Mouse (Mus musculus) midbrain, embryonic 15.5 days (tissue): ENCODE data around the gene Fgfr2. TPM values are rescaled to one million over a fixed set of nuclear protein-coding genes. Genes with fewer than 3 reads are reported as not detected.

ENCODE experiments used
- ATAC-seq: fragments of 200-750 bp; cut with Nextera tagmentation; replicated peaks from 2 replicates; pipeline ENCODE4 v1.8.0; 2017; ENCODE audit warnings: moderate TSS enrichment
- H3K27ac ChIP-seq: fragments of 300-500 bp; sonication (generic); 2 replicates; pipeline ENCODE4 v1.5.1; 2015; ENCODE audit warnings: mild to moderate bottlenecking, inconsistent platforms
- H3K27me3 ChIP-seq: fragments of 300-500 bp; sonication (generic); replicated peaks from 2 replicates; pipeline ENCODE4 v1.6.1; 2015; ENCODE audit warnings: inconsistent platforms
- H3K36me3 ChIP-seq: fragments of 300-500 bp; sonication (generic); replicated peaks from 2 replicates; pipeline ENCODE4 v1.6.1; 2015; ENCODE audit warnings: inconsistent platforms
- H3K4me1 ChIP-seq: fragments of 300-500 bp; sonication (generic); 2 replicates; pipeline ENCODE4 v1.6.1; 2015; ENCODE audit warnings: inconsistent platforms
- H3K4me2 ChIP-seq: fragments of 300-500 bp; sonication (generic); 2 replicates; pipeline ENCODE4 v1.6.1; 2015; ENCODE audit warnings: inconsistent platforms, mild to moderate bottlenecking, moderate library complexity
- H3K4me3 ChIP-seq: fragments of 300-500 bp; sonication (generic); 2 replicates; pipeline ENCODE4 v1.5.1; 2015; ENCODE audit warnings: mild to moderate bottlenecking, inconsistent platforms
- H3K9ac ChIP-seq: fragments of 300-500 bp; sonication (generic); 2 replicates; pipeline ENCODE4 v1.6.1; 2015; ENCODE audit warnings: mild to moderate bottlenecking, inconsistent platforms
- H3K9me3 ChIP-seq: fragments of 300-500 bp; sonication (generic); 2 replicates; pipeline ENCODE4 v1.6.1; 2016; ENCODE audit warnings: inconsistent platforms
- WGBS: fragments of 180-500 bp; shearing (Covaris S2); methylation state at CpG from one replicate; pipeline ENCODE4 v1.1.7; 2015; ENCODE audit warnings: mixed read lengths; 5-methylcytosine and 5-hydroxymethylcytosine counted together
- polyA plus RNA-seq: library from polyadenylated mRNA; unstranded; fragments of >200 nt; fragmentation: Nextera tagmentation; extraction: Ambion mirVana; gene quantifications from 2 replicates; pipeline ENCODE4 v1.2.1, GENCODE M21; 2015

Fgfr2 gene
- polyA plus RNA-seq, 1 experiment from 2014 or later: 23.3 TPM

DNA sequence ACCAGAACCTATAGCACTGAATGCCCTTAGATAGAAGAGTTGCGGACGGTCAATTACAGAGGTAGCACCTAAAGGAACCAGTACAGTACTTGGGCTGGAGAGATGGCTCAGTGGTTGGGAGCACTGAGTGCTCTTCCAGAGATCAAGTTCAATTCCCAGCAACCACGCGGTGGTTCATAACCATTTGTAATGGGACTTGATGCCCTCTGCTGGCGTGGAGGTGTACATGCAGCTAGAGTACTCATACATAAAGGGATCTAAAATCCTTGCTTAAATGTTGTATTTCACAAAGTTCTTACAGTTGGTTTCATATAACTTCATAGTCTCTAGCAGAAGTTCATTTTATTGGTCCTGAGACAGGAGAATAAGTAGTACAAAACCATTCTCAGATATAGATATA is 10.4 kb upstream of the Fgfr2 start:
- Histone ChIP-seq H3K4me1 (no peaks in the 10 kb centered on the region), H3K36me3 (no peaks in the 10 kb centered on the region), H3K9me3 (no peaks in the 10 kb centered on the region), H3K27me3 (no peaks in the 10 kb centered on the region), H3K9ac (no peak overlapping the region), H3K27ac (no peak overlapping the region), H3K4me3 (no peak overlapping the region), H3K4me2 (no peak overlapping the region)
- WGBS: 72% methylated on average over 5 of the region's 5 CpGs
- ATAC-seq: no peak

DNA sequence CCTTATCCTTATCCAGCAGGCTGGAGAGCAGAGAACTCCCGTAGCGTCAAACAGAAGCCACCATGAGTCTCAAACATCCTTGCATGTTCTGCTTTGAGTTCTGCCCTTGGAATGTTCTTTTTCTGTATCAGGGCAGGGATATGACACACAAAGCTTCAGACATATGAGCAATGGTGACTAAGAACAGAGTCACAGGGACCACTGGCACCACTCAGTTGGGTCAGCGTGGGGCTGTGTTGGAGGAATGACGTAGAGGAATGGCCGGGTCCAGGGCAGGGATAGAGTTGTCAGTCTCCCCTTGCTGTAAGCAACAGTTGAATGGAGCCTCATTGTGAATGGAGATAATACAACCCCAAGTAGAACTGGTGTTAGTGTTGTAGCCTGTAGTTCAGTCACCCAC is 9.6 kb upstream of the Fgfr2 start:
- 88% methylated on average over 5 of the region's 5 CpGs for WGBS

GRCm38 (mm10) chr7:133124701-133125485 is 1.7 kb upstream of the Fgfr2 start:
- Histone ChIP-seq H3K4me3 (peak overlapping the region; percentile 78), H3K9ac (peak overlapping the region; percentile 90; the same call in 1 of the 2 replicates), H3K36me3 (no peaks in the 10 kb centered on the region), H3K27ac (no peak overlapping the region), H3K9me3 (no peaks in the 10 kb centered on the region), H3K27me3 (0 out of 2 replicates have a peak, but pooled peaks cover 2% of the 10 kb centered on the region), H3K4me1 (peaks cover 28% of the 10 kb centered on the region), H3K4me2 (peak overlapping the region; percentile 98)
- WGBS: 8% methylated on average over 34 of the region's 34 CpGs
- ATAC-seq: no peak

More for the DNA sequence above, 9.6 kb upstream of the Fgfr2 start:
- ATAC-seq: no peak
- no peaks in the 10 kb centered on the region for H3K36me3 ChIP-seq
- H3K4me3 ChIP-seq: no peak overlapping the region
- no peaks in the 10 kb centered on the region for H3K9me3 ChIP-seq
- H3K27ac ChIP-seq: no peak overlapping the region
- H3K27me3 ChIP-seq: no peaks in the 10 kb centered on the region
- H3K4me1 ChIP-seq: no peaks in the 10 kb centered on the region
- no peak overlapping the region for H3K9ac ChIP-seq
- H3K4me2 ChIP-seq: no peak overlapping the region

- Histone ChIP-seq H3K27ac (peak within 1 kb of the TSS; percentile 93), H3K4me3 (peak within 1 kb of the TSS; percentile 78), H3K4me2 (peak within 1 kb of the TSS; percentile 98), H3K4me1 (peaks cover 28% of the 10 kb centered on the region), H3K9me3 (no peaks in the 10 kb centered on the region), H3K36me3 (no peaks in the 10 kb centered on the region), H3K27me3 (0 out of 2 replicates have a peak, but pooled peaks cover 2% of the 10 kb centered on the region), H3K9ac (peak within 1 kb of the TSS; percentile 90)
- under 1% methylated on average over 47 of the region's 59 CpGs for WGBS
- peak; percentile 70 for ATAC-seq
Measured at GRCm38 (mm10) chr7:133123999-133124700, 1.0 kb upstream of the Fgfr2 start, which contains the start of gene Ctbp2. Gene Ctbp2, minus strand, starts transcription at chr7:133124354.

DNA sequence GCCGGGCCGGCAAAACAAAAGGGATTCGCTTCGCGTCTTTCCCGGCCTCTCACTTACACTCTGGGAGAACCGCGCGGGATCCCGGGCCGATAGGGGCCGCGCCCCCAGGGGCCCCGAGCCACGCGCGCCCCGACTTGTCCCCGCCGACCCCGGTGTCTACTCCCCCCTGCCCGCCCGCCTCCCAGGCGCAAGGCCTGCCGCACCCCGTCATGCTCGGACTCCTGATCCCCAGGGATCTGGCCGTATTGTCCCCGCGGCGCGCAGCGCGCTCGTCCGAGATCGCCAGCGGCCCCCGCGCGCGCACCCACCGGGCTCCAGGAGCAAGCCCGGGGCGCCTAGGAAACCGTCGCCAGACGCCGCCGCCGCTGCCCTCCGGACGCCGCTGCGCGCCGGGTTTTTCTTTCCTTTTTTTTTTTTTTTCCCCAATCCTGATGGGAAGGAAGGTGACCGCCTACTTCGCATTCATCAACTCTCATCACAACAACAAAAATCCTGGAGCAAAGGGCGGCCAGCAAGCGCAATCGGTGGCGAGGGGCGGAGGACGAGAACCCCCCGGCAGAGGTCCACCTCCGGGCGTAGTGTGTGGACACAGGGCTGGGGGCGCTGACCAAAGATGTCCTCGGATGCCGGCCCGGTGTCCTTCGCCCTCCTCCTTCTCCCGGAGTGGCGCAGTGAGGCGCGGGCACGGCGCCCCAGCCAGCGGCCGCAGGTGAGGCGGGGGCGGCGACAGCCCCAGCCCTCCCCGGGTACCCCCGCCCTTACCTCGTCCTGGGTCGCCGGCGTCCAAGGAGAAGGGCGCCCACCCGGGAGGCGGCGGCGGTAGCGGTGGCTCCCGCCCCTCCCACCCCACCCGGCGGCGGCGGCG is 539 bp downstream of the Fgfr2 start:
- under 1% methylated on average over 68 of the region's 102 CpGs for WGBS
- Histone ChIP-seq H3K4me3 (peak overlapping the region; percentile 78), H3K4me1 (peaks cover 33% of the 10 kb centered on the region), H3K4me2 (peak overlapping the region; percentile 98), H3K9me3 (no peaks in the 10 kb centered on the region), H3K36me3 (no peaks in the 10 kb centered on the region), H3K27me3 (0 out of 2 replicates have a peak, but pooled peaks cover 2% of the 10 kb centered on the region), H3K9ac (peak overlapping the region; percentile 90), H3K27ac (peak overlapping the region; percentile 93)
- ATAC-seq: peak; percentile 41

DNA sequence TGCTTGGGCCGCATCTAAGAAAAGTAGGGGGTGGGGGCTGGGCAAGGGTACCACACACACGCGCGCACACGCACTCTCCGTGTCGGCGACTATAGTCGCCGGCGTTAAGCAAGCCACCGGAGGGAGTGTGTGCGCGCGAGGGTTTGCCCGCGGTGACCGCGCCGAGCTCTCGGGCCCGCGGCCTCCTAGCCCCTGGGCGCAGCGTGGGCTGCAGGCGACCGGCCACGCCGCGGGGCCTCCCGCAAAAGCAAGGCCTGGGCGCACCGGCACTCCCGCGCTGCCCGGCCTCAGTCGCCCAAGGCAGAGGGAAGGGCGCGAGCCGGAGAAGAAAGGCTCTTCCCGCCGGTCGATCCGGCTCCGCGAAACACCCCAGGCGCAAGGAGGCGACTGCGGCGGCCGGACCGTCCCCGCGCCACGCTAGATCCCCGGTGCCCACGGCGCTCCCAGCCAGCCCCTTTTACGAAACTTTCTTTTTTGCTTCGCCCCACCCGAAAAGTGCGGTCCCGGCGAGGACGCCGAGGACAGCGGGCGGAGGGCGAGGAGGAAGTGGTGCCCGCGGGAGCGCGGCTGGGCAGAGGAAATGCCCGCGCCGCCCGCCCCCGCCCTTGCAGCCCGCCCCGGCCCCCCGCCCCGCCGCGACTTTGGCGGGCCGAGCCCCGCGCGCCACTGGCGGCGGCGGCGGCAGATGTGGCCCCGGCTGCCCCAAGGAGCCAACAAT is 1.3 kb downstream of the Fgfr2 start:
- Histone ChIP-seq H3K4me1 (peaks cover 40% of the 10 kb centered on the region), H3K9ac (peak overlapping the region; percentile 90), H3K4me3 (peak overlapping the region; percentile 78), H3K9me3 (no peaks in the 10 kb centered on the region), H3K27me3 (0 out of 2 replicates have a peak, but pooled peaks cover 2% of the 10 kb centered on the region), H3K36me3 (no peaks in the 10 kb centered on the region), H3K27ac (peak overlapping the region; percentile 93), H3K4me2 (peak overlapping the region; percentile 98)
- WGBS: under 1% methylated on average over 72 of the region's 94 CpGs
- peak; percentile 13; the same call in 1 of the 2 replicates for ATAC-seq

DNA sequence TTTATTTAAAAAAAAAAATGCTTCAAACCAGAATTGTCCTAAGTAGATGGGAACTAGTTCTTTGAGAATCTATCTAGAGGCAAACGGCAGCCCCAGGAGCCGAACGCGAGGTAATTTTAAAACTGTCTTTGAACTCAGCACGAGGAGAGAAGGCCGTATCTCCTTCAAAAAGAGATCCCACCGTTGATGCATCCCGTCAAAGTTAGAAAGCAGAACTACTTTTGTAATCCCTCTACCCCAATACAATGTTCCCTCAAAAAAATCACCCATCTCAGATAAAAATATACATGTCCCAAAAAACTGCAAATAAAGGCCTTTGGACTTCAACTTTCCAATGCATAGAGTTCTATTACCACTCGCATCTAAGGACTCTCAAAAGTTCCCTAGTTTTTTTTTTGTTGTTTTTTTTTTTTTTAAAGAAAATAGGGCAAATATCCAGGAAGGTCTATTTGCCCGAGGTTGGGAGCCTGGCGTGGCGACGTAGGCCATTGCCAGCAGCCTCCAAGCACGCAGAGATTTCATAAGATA is 2.0 kb downstream of the Fgfr2 start:
- 0 out of 2 replicates have a peak, but pooled peaks cover 2% of the 10 kb centered on the region for H3K27me3 ChIP-seq
- peak overlapping the region; percentile 90 for H3K9ac ChIP-seq
- H3K4me3 ChIP-seq: peak overlapping the region; percentile 78
- WGBS: 1% methylated on average over 14 of the region's 14 CpGs
- H3K27ac ChIP-seq: peak overlapping the region; percentile 93
- H3K36me3 ChIP-seq: no peaks in the 10 kb centered on the region
- no peak for ATAC-seq
- H3K9me3 ChIP-seq: no peaks in the 10 kb centered on the region
- H3K4me1 ChIP-seq: peaks cover 45% of the 10 kb centered on the region
- peak overlapping the region; percentile 98 for H3K4me2 ChIP-seq

- Histone ChIP-seq H3K9ac (no peak overlapping the region), H3K27ac (no peak overlapping the region), H3K9me3 (no peaks in the 10 kb centered on the region), H3K36me3 (no peaks in the 10 kb centered on the region), H3K4me1 (peaks cover 54% of the 10 kb centered on the region), H3K27me3 (no peaks in the 10 kb centered on the region), H3K4me2 (peak overlapping the region; percentile 98), H3K4me3 (peak overlapping the region; percentile 78)
- ATAC-seq: no peak
- WGBS: 3% methylated on average over 15 of the region's 15 CpGs
Measured at GRCm38 (mm10) chr7:133120221-133120751, 2.9 kb downstream of the Fgfr2 start.

GRCm38 (mm10) chr7:133117815-133118214 is 5.3 kb downstream of the Fgfr2 start:
- peaks cover 48% of the 10 kb centered on the region for H3K4me1 ChIP-seq
- no peak overlapping the region for H3K27ac ChIP-seq
- WGBS: 10% methylated on average over 2 of the region's 2 CpGs

DNA sequence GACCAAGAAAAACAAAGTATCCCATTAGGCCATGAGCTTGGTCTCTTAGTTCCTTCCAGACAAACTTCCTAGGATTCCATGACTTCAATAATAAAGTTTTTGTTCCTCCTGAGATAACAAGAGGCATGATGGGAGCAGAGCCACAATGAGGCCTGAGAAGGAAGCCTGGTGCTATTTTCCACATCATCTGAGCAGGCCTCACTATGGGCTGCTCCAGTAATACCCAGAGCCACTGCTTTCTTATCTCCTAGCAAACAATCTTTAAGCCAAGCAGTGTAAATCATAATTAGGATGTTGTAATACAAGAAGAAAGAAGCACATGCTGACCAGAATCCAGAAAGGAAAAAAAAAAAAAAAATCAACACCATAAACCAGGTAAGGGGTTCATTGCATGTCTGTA is 6.6 kb downstream of the Fgfr2 start:
- Histone ChIP-seq H3K36me3 (no peaks in the 10 kb centered on the region), H3K27ac (no peak overlapping the region), H3K4me1 (peaks cover 53% of the 10 kb centered on the region), H3K9me3 (no peaks in the 10 kb centered on the region), H3K9ac (no peak overlapping the region), H3K4me3 (no peak overlapping the region), H3K27me3 (no peaks in the 10 kb centered on the region), H3K4me2 (no peak overlapping the region)
- no peak for ATAC-seq

More at GRCm38 (mm10) chr7:133117815-133118214, 5.3 kb downstream of the Fgfr2 start:
- no peaks in the 10 kb centered on the region for H3K27me3 ChIP-seq
- no peaks in the 10 kb centered on the region for H3K9me3 ChIP-seq
- no peak overlapping the region for H3K4me2 ChIP-seq
- ATAC-seq: no peak
- no peak overlapping the region for H3K9ac ChIP-seq
- no peaks in the 10 kb centered on the region for H3K36me3 ChIP-seq
- no peak overlapping the region for H3K4me3 ChIP-seq

DNA sequence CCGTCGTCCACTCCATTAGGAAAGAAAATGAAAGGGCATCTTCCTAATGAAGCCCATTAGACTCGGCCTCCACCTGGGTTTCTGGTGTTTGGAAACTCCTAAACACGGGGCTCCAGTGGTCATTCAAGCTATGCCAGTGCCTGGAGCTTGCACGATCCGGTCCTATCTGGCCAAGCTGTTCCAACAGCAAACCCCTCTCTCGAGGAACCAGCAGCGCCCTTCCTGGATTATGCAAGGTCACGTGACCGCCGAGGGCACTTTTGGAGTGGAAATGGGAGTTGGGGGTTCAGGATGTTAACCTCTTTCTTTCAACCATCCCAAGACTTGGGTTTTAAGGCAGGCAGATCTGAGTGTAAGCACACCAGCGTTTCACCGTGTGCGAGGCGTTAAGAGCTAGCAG is 7.3 kb downstream of the Fgfr2 start:
- H3K9me3 ChIP-seq: no peaks in the 10 kb centered on the region
- peaks cover 49% of the 10 kb centered on the region for H3K4me1 ChIP-seq
- H3K27me3 ChIP-seq: no peaks in the 10 kb centered on the region
- no peaks in the 10 kb centered on the region for H3K36me3 ChIP-seq
- H3K4me2 ChIP-seq: peak overlapping the region; percentile 17; the same call in 1 of the 2 replicates
- no peak overlapping the region for H3K4me3 ChIP-seq
- no peak overlapping the region for H3K27ac ChIP-seq
- 13% methylated on average over 15 of the region's 15 CpGs for WGBS
- ATAC-seq: no peak
- H3K9ac ChIP-seq: no peak overlapping the region
